ENCODE assay signal across 23 mouse cellular contexts in genomic region chr2:116022876-116023275, GRCm38 (mm10). TPM values are rescaled to one million over a fixed set of nuclear protein-coding genes. Genes with fewer than 3 reads are reported as not detected.
"Had no signal": no experiment of that assay in that cellular context is flagged by ENCODE, and none has a peak within 500 bp of the region (broad histone marks: within the 10 kb centered on the region; RNA-seq: fewer than 3 reads in every experiment).

No protein-coding gene starts in this region.

- DNase-seq: kidney, postnatal 14 days; kidney, postnatal 4 days; left cerebral cortex, postnatal 4 days; liver, postnatal 0 days; lung, embryonic 14.5 days; retina, postnatal 1 day; right cerebral cortex, postnatal 25 days; spleen, adult 18-20 months; thymus, postnatal 25 days had no signal

- H3K27me3 ChIP-seq: limb, embryonic 15.5 days; neural tube, embryonic 13.5 days; stomach, embryonic 15.5 days had no signal

- H3K27ac ChIP-seq: limb, embryonic 12.5 days; limb, embryonic 15.5 days; liver, embryonic 14.5 days; macrophage; midbrain, embryonic 12.5 days; neural tube, embryonic 13.5 days; stomach, embryonic 15.5 days had no signal

- H3K9ac ChIP-seq: limb, embryonic 12.5 days; limb, embryonic 15.5 days; liver, embryonic 14.5 days; liver, postnatal 0 days; lung, embryonic 14.5 days; midbrain, embryonic 12.5 days; neural tube, embryonic 13.5 days; stomach, embryonic 15.5 days had no signal

- H3K36me3 ChIP-seq: limb, embryonic 12.5 days; limb, embryonic 15.5 days had no signal

- H3K9me3 ChIP-seq: limb, embryonic 12.5 days; limb, embryonic 15.5 days; midbrain, embryonic 12.5 days; neural tube, embryonic 13.5 days; stomach, embryonic 15.5 days had no signal

- H3K4me3 ChIP-seq: limb, embryonic 12.5 days; limb, embryonic 15.5 days; midbrain, embryonic 12.5 days; myocyte; neural tube, embryonic 13.5 days; stomach, embryonic 15.5 days had no signal

- H3K4me2 ChIP-seq: limb, embryonic 12.5 days; limb, embryonic 15.5 days; liver, embryonic 11.5 days; lung, embryonic 14.5 days; midbrain, embryonic 12.5 days; neural tube, embryonic 13.5 days; stomach, embryonic 15.5 days had no signal

- ATAC-seq: liver, postnatal 0 days; lung, postnatal 0 days; midbrain, embryonic 16.5 days had no signal

RNA-seq across cellular contexts. Expression of gene Meis2, which starts 42.8 kb away (rescaled TPM):
- total RNA-seq: megakaryocyte, adult 5-6 weeks; monocyte, adult 5-6 weeks; neutrophil, adult 5-6 weeks had no signal
- polyA plus RNA-seq: macrophage had no signal
